Mouse (Mus musculus) subcutaneous adipose tissue, adult 2 months (tissue): ENCODE measurements around the gene 4930455H04Rik. TPM values are rescaled to one million over a fixed set of nuclear protein-coding genes. Genes with fewer than 3 reads are reported as not detected.

Experiments
- polyA plus RNA-seq: library from polyadenylated mRNA; depleted of rRNA; stranded (reverse); fragments of >200 nt; gene quantifications from 2 replicates; pipeline ENCODE4 v1.2.3, GENCODE M21; 2012; ENCODE audit warnings: low replicate concordance; rRNA removed

4930455H04Rik gene
- not detected in 2 replicates for polyA plus RNA-seq

GRCm38 (mm10) chr3:116967967-116968366, at the start of gene 4930455H04Rik:
TSS of gene 4930455H04Rik (plus strand) at chr3:116968267.

GRCm38 (mm10) chr3:116968540-116968997, 502 bp downstream of the 4930455H04Rik start, which contains the start of gene Palmd:
TSS of gene Palmd (minus strand) at chr3:116968987.

Other genes with a start within 250 kb of the 4930455H04Rik start
- 16.4 and 17.2 TPM in 2 replicates for gene Agl, start 160.1 kb upstream of the 4930455H04Rik start, polyA plus RNA-seq
- 14.9 and 30.8 TPM in 2 replicates for gene Frrs1, start 108.8 kb upstream of the 4930455H04Rik start, polyA plus RNA-seq
- 10.8 and 48.4 TPM in 2 replicates for gene Palmd, start 720 bp downstream of the 4930455H04Rik start, polyA plus RNA-seq